Mouse (Mus musculus) CD4-positive, CD25-positive, alpha-beta regulatory T cell (primary cell): ENCODE data around the gene Sub1. TPM values are rescaled to one million over a fixed set of nuclear protein-coding genes. Genes with fewer than 3 reads are reported as not detected.

Experiments
- polyA plus RNA-seq: library from polyadenylated mRNA; unstranded; fragments of 100-300 nt; shearing (Covaris generic); gene quantifications from one replicate; pipeline ENCODE4 v1.2.1, GENCODE M21; 2017

Sub1 gene
- polyA plus RNA-seq: 515 TPM

GRCm38 (mm10) chr15:11996883-11997282 lies at the start of gene Sub1:
Gene Sub1, minus strand, starts transcription at chr15:11996983.

Other genes with a start within 250 kb of the Sub1 start
- gene Npr3, start 89.7 kb downstream of the Sub1 start, polyA plus RNA-seq: not detected
- gene Zfr, start 120.8 kb upstream of the Sub1 start, polyA plus RNA-seq: 141 TPM
- 69.3 TPM for gene Mtmr12, start 208.0 kb upstream of the Sub1 start, polyA plus RNA-seq